Mouse (Mus musculus): ENCODE measurements around the gene 3110009E18Rik. TPM values are rescaled to one million over a fixed set of nuclear protein-coding genes. Genes with fewer than 3 reads are reported as not detected.
"Not testable (repeated sequence)": the region's sequence is repeated elsewhere in the genome, so short reads cannot be mapped to it uniquely, and the experiment has no call there.

Gene 3110009E18Rik
- polyA plus RNA-seq, 1 experiment from 2014 or later, result 21.3 TPM

DNA sequence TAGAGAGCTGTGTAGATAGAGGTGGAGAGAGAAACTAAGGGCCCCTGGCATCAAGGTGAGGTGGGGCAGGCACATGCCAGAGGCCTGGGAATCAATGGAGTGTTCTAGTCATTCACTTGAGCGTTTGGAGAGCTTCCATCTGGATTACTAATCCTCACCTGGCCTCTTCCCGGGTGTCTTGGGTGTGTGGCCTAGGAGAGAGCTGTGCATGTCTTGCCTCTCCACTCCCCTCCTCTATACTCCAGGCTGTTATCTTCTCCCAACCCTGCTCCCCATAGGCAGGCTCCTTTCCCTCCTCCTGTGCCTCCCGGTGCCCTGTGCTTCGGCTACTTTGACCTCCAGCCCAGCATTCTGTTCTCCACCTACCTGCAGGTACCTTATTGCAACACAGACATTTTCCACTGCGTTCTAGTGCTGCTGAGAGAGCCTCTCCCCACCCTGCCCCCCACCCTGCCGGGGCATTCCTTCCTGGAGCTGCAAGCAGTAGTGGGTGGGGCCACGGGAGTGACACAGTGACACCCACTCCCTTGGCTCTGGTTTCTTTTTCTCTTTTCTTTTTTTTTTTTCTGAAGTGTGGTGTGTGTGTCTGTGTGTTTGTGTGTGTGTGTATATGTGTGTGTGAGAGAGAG, 37.9 kb upstream of the 3110009E18Rik start:
- Histone ChIP-seq H3K4me1 (replicated peaks; ENCODE audit: control insufficient read depth, insufficient read depth, low read length) (peaks cover 14% of the 10 kb centered on the region; the same call in 1 of the 2 replicates), H3K4me3 (ENCODE audit: low read depth, low read length) (no peak overlapping the region), H3K36me3 (ENCODE audit: control insufficient read depth, insufficient read depth, low read length) (no peaks in the 10 kb centered on the region), H3K9me3 (ENCODE audit: control insufficient read depth, low read length) (no peaks in the 10 kb centered on the region), H3K4me2 (ENCODE audit: low read length) (peak overlapping the region; percentile 13; the same call in 1 of the 2 replicates), H3K27ac (ENCODE audit: low read depth) (peak overlapping the region; percentile 52; the same call in 1 of the 2 replicates), H3K9ac (ENCODE audit: low read length) (no peak overlapping the region), H3K27me3 (replicated peaks; ENCODE audit: control insufficient read depth, insufficient read depth, low read length) (no peaks in the 10 kb centered on the region)
- DNase-seq (ENCODE audit: low spot score) (peak; percentile 61), ATAC-seq (replicated peaks; ENCODE audit: low FRiP score, low TSS enrichment, low read depth) (peak; percentile 73)
- WGBS, result 19% methylated on average over 7 of the region's 7 CpGs

- peaks cover 14% of the 10 kb centered on the region; the same call in 1 of the 2 replicates for H3K4me1 ChIP-seq (replicated peaks; ENCODE audit: control insufficient read depth, insufficient read depth, low read length)
- no peaks in the 10 kb centered on the region for H3K36me3 ChIP-seq (ENCODE audit: control insufficient read depth, insufficient read depth, low read length)
- H3K27ac ChIP-seq (ENCODE audit: low read depth), result no peak overlapping the region
- DNase-seq (ENCODE audit: low spot score) (peak; percentile 58), ATAC-seq (replicated peaks; ENCODE audit: low FRiP score, low TSS enrichment, low read depth) (no peak)
- no peak overlapping the region for H3K4me3 ChIP-seq (ENCODE audit: low read depth, low read length)
- H3K4me2 ChIP-seq (ENCODE audit: low read length), result no peak overlapping the region
- H3K27me3 ChIP-seq (replicated peaks; ENCODE audit: control insufficient read depth, insufficient read depth, low read length), result no peaks in the 10 kb centered on the region
- H3K9me3 ChIP-seq (ENCODE audit: control insufficient read depth, low read length), result no peaks in the 10 kb centered on the region
- WGBS, result 30% methylated on average over 5 of the region's 5 CpGs
- H3K9ac ChIP-seq (ENCODE audit: low read length), result no peak overlapping the region
These were observed 37.0 kb upstream of the 3110009E18Rik start for GRCm38 (mm10) chr1:120083921-120084517.

DNA sequence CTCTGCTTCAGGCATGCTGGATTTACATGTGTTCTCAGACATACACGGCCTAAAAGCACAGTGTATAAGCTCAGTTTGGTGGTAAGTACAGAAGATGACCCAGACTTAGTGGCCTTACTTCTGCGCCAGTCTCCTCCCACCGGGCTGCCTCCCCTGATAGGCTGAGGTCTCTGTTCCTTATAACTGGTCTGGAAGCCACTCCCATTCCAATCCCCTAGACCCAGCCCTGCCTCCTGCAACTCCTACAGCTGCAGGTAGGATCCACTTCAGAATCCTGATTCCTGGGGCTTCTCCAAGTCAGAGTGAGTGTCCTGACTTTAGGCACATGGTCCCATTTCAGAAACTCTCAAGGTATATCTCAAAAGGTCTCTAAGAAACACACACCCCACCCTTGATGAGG, 35.3 kb upstream of the 3110009E18Rik start:
- Histone ChIP-seq H3K4me3 (ENCODE audit: low read depth, low read length) (no peak overlapping the region), H3K36me3 (ENCODE audit: control insufficient read depth, insufficient read depth, low read length) (no peaks in the 10 kb centered on the region), H3K4me2 (ENCODE audit: low read length) (no peak overlapping the region), H3K9me3 (ENCODE audit: control insufficient read depth, low read length) (no peaks in the 10 kb centered on the region), H3K27me3 (replicated peaks; ENCODE audit: control insufficient read depth, insufficient read depth, low read length) (no peaks in the 10 kb centered on the region), H3K27ac (ENCODE audit: low read depth) (no peak overlapping the region), H3K4me1 (replicated peaks; ENCODE audit: control insufficient read depth, insufficient read depth, low read length) (peaks cover 14% of the 10 kb centered on the region; the same call in 1 of the 2 replicates), H3K9ac (ENCODE audit: low read length) (no peak overlapping the region)
- no peak for DNase-seq (ENCODE audit: low spot score)
- ATAC-seq (replicated peaks; ENCODE audit: low FRiP score, low TSS enrichment, low read depth), result no peak
- 72% methylated on average over 3 of the region's 3 CpGs for WGBS

- H3K9me3 ChIP-seq (ENCODE audit: control insufficient read depth, low read length), result no peaks in the 10 kb centered on the region
- H3K27me3 ChIP-seq (replicated peaks; ENCODE audit: control insufficient read depth, insufficient read depth, low read length), result no peaks in the 10 kb centered on the region
- no peak overlapping the region for H3K4me3 ChIP-seq (ENCODE audit: low read depth, low read length)
- 66% methylated on average over 13 of the region's 13 CpGs for WGBS
- no peak for ATAC-seq (replicated peaks; ENCODE audit: low FRiP score, low TSS enrichment, low read depth)
- no peak overlapping the region for H3K27ac ChIP-seq (ENCODE audit: low read depth)
- no peak overlapping the region for H3K4me2 ChIP-seq (ENCODE audit: low read length)
- no peak for DNase-seq (ENCODE audit: low spot score)
- no peak overlapping the region for H3K9ac ChIP-seq (ENCODE audit: low read length)
- no peaks in the 10 kb centered on the region for H3K36me3 ChIP-seq (ENCODE audit: control insufficient read depth, insufficient read depth, low read length)
- peaks cover 14% of the 10 kb centered on the region; the same call in 1 of the 2 replicates for H3K4me1 ChIP-seq (replicated peaks; ENCODE audit: control insufficient read depth, insufficient read depth, low read length)
These were observed 34.3 kb upstream of the 3110009E18Rik start for GRCm38 (mm10) chr1:120086644-120087043.

DNA sequence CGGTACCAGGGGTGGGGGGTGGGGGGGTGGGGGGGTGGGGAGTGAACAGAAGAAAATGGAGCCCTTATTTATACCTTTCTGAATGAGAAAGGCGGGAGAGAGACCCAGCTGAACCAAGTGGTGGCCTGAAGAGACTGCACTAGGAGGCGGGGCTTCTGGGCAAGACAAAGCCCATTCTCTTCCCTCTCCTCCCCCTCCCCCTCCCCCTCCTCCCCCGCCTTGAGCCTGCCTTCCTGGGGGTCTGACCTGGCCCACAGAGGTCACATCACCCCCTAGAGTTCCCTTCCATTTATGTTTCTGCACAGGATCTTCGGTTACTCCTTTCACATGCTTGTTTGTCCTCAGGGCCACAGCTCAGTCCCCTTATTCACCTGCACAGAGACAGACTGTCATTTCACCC, 31.8 kb upstream of the 3110009E18Rik start:
- H3K4me3 ChIP-seq (ENCODE audit: low read depth, low read length), result no peak overlapping the region
- no peak overlapping the region for H3K4me2 ChIP-seq (ENCODE audit: low read length)
- 43% methylated on average over 4 of the region's 5 CpGs for WGBS
- H3K27ac ChIP-seq (ENCODE audit: low read depth), result no peak overlapping the region
- ATAC-seq (replicated peaks; ENCODE audit: low FRiP score, low TSS enrichment, low read depth) (no peak), DNase-seq (ENCODE audit: low spot score) (no peak)
- H3K9me3 ChIP-seq (ENCODE audit: control insufficient read depth, low read length), result 0 out of 2 replicates have a peak, but pooled peaks cover 4% of the 10 kb centered on the region
- H3K36me3 ChIP-seq (ENCODE audit: control insufficient read depth, insufficient read depth, low read length), result no peaks in the 10 kb centered on the region
- no peak overlapping the region for H3K9ac ChIP-seq (ENCODE audit: low read length)
- H3K4me1 ChIP-seq (replicated peaks; ENCODE audit: control insufficient read depth, insufficient read depth, low read length), result no peaks in the 10 kb centered on the region
- no peaks in the 10 kb centered on the region for H3K27me3 ChIP-seq (replicated peaks; ENCODE audit: control insufficient read depth, insufficient read depth, low read length)

DNA sequence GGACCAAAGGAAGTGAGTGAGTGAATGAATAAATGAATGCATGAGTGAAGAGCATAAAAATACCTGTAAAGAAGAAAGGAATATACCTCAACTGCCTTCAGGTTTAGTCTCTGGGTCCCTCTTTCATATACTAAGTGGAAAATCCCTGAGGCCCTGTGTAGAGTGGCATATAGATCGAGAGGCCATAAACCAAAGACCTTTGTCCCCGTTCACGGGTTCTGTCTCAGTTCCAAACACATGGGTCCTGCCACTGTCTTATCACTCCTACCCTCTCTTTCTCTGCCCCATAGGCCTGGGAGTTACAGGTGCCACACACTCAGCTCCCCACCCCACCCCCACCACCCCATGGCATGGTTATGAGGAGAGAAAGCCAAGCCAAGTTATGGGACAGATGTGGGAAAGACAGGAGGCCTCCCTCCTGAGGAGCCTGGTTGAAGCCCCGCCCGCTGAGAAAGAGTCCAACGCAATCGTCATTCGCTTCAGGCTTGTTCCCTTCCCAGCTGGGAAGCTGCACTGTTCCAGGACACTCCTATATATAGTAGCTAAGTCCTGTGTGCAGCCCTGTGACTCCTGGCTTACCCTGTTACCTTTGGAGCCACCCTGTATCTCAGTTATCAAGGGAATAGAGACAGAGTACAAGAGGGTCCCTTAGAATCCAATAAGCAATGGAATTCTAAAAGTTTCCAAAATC, 30.0 kb upstream of the 3110009E18Rik start:
- Histone ChIP-seq H3K9ac (ENCODE audit: low read length) (no peak overlapping the region), H3K27ac (ENCODE audit: low read depth) (no peak overlapping the region), H3K36me3 (ENCODE audit: control insufficient read depth, insufficient read depth, low read length) (no peaks in the 10 kb centered on the region), H3K4me3 (ENCODE audit: low read depth, low read length) (no peak overlapping the region), H3K9me3 (ENCODE audit: control insufficient read depth, low read length) (0 out of 2 replicates have a peak, but pooled peaks cover 4% of the 10 kb centered on the region), H3K4me2 (ENCODE audit: low read length) (no peak overlapping the region), H3K4me1 (replicated peaks; ENCODE audit: control insufficient read depth, insufficient read depth, low read length) (no peaks in the 10 kb centered on the region), H3K27me3 (replicated peaks; ENCODE audit: control insufficient read depth, insufficient read depth, low read length) (no peaks in the 10 kb centered on the region)
- ATAC-seq (replicated peaks; ENCODE audit: low FRiP score, low TSS enrichment, low read depth) (peak; percentile 70), DNase-seq (ENCODE audit: low spot score) (peak; percentile 58)
- WGBS, result 74% methylated on average over 8 of the region's 8 CpGs

DNA sequence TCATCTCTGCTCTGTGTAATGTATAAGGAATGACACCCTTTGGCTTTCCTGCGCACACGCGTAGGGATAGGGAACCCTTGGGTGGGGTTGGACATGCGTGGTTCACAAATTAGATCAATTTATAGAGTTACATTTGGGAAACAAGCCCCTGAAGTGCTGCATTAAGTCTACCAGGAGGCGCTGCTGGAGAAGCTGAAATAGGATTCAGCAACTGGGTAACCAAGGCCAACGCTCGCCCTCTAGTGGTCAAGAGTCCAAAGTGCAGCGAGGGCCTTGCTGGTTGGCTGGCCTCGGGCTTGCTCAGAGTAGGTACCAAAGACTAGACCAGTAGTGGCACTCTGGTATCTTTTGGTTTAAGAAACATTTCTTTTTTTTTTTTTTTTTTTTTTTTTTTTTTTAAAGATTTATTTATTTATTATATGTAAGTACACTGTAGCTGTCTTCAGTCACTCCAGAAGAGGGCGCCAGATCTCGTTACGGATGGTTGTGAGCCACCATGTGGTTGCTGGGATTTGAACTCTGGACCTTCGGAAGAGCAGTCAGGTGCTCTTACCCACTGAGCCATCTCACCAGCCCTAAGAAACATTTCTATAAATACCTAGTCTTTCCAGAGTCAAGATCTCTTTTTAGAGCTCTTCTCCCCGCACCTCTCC, 27.4 kb upstream of the 3110009E18Rik start:
- H3K27me3 ChIP-seq (replicated peaks; ENCODE audit: control insufficient read depth, insufficient read depth, low read length); H3K4me3 ChIP-seq (ENCODE audit: low read depth, low read length); H3K4me1 ChIP-seq (replicated peaks; ENCODE audit: control insufficient read depth, insufficient read depth, low read length); H3K36me3 ChIP-seq (ENCODE audit: control insufficient read depth, insufficient read depth, low read length); H3K27ac ChIP-seq (ENCODE audit: low read depth); H3K9me3 ChIP-seq (ENCODE audit: control insufficient read depth, low read length); H3K9ac ChIP-seq (ENCODE audit: low read length); H3K4me2 ChIP-seq (ENCODE audit: low read length): not testable (repeated sequence)
- DNase-seq (ENCODE audit: low spot score) (peak; percentile 88), ATAC-seq (replicated peaks; ENCODE audit: low FRiP score, low TSS enrichment, low read depth) (0 out of 2 replicates have a peak, but pooled peaks have one; percentile 25)
- 57% methylated on average over 11 of the region's 14 CpGs for WGBS

DNA sequence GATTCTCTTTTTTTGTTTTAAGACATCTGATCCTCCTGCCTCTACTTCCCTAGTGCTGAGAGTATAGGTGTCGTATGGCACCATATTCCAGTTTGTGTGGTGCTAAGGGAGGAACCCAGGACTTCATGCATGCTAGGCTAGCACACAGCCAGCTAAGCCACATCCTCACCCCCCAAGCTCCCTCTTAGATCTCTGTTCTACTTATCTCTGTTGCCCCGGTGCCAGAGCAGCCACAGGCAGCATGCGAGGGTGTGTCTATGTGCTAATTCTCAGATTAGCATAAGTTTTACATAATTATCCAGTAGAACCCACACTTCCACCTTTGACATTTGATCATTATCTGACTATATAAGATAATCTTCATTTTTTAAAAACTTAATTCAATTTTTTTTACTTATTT, 26.1 kb upstream of the 3110009E18Rik start:
- H3K4me2 ChIP-seq (ENCODE audit: low read length), result no peak overlapping the region
- H3K36me3 ChIP-seq (ENCODE audit: control insufficient read depth, insufficient read depth, low read length), result no peaks in the 10 kb centered on the region
- DNase-seq (ENCODE audit: low spot score) (no peak), ATAC-seq (replicated peaks; ENCODE audit: low FRiP score, low TSS enrichment, low read depth) (no peak)
- H3K4me3 ChIP-seq (ENCODE audit: low read depth, low read length), result no peak overlapping the region
- 75% methylated on average over 3 of the region's 3 CpGs for WGBS
- no peaks in the 10 kb centered on the region for H3K27me3 ChIP-seq (replicated peaks; ENCODE audit: control insufficient read depth, insufficient read depth, low read length)
- no peak overlapping the region for H3K9ac ChIP-seq (ENCODE audit: low read length)
- no peaks in the 10 kb centered on the region for H3K4me1 ChIP-seq (replicated peaks; ENCODE audit: control insufficient read depth, insufficient read depth, low read length)
- no peak overlapping the region for H3K27ac ChIP-seq (ENCODE audit: low read depth)
- H3K9me3 ChIP-seq (ENCODE audit: control insufficient read depth, low read length), result 0 out of 2 replicates have a peak, but pooled peaks cover 4% of the 10 kb centered on the region

All from intestine, embryonic 14.5 days (tissue).